Mouse (Mus musculus): ENCODE data around the gene Lingo1.

- TF ChIP-seq CTCF (IDR thresholded peaks at IDR 0.05; ENCODE audit: low read depth, low read length) = no peak
- no peak for TF ChIP-seq POLR2A (IDR thresholded peaks at IDR 0.05; ENCODE audit: insufficient read depth, low read length)
Measured at GRCm38 (mm10) chr9:56739181-56739737, 57.0 kb downstream of the Lingo1 start.
